Mouse (Mus musculus) hematopoietic stem cell, adult 5-6 weeks (primary cell): Measurements from ENCODE around the gene Thoc6. TPM values are rescaled to one million over a fixed set of nuclear protein-coding genes. Genes with fewer than 3 reads are reported as not detected.
A peak's percentile ranks its signal among the peaks of the same experiment; 100 is the strongest.

Source experiments
- ATAC-seq, 2 experiments: fragments of 125-278 bp in 1 of 2; replicated peaks in 1 of 2; 2 replicates each; pipeline ENCODE4 v1.8.0; 2016 to 2017; ENCODE audit warnings: inconsistent platforms in 2 of 2, mild to moderate bottlenecking in 2 of 2, moderate number of reproducible peaks in 2 of 2, low read depth in 1 of 2, moderate TSS enrichment in 1 of 2; ENCODE audit not compliant: low FRiP score in 2 of 2, poor library complexity in 2 of 2, severe bottlenecking in 2 of 2, insufficient read depth in 1 of 2, low TSS enrichment in 1 of 2
- total RNA-seq: library from RNA; stranded (forward); fragments of 172-1452, 232-1000 nt; gene quantifications from 2 replicates; pipeline ENCODE4 v1.2.3, GENCODE M21; 2017

The Thoc6 gene
- total RNA-seq, 1 experiment from 2014 or later = 48.2 TPM

- peak; percentile 46 to 47 for ATAC-seq
Measured at GRCm38 (mm10) chr17:23654410-23654809, 19.3 kb downstream of the Thoc6 start.

- peak in 1 of 2 experiments; percentile 26; a peak in 1 of 4 replicates for ATAC-seq
Measured at GRCm38 (mm10) chr17:23654001-23654400, 19.7 kb downstream of the Thoc6 start.

- ATAC-seq = no peak
Measured at GRCm38 (mm10) chr17:23653324-23653723, 20.4 kb downstream of the Thoc6 start.

DNA sequence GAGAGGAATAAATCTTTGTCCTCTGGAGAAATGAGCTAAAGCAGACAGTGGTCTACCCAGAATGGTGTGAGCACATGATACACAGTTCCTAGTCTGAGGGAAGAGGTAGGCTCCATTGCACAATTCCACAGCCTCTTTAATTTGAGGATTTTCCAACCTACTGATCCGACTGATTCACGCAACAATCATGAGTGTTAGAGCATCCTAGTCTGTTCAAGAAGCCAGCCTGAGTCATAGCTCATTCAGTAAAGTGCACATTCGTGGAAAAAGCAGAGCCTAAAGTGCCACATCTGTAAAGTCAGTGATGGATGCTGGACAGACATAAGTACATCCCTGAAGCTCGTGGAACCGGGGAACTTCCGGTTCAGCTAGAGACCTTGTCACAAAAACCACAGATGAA is 22.3 kb downstream of the Thoc6 start:
- no peak for ATAC-seq

DNA sequence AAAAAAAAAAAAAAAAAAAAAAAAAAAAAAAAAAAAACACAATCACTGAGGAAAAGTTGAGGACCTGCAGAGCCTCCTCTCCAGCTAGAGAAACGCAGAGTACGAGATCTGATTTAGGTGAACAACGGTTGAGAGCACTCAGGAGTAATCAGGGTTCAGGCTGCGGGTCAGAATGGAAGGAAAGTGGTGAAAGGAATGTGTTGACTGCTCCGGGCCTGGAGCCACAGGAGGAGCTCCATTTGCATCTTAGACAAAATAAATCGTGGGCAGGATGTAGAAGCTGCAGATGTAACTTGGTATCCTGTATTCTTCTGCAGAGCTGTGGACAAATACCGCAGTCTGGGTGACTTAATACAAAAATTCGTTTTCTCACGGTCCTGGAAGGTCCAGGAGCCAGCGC is 27.8 kb downstream of the Thoc6 start:
- no peak for ATAC-seq

GRCm38 (mm10) chr17:23644613-23645495 is 28.8 kb downstream of the Thoc6 start, which contains the start of gene Mmp25:
Gene Mmp25 (minus strand): TSS chr17:23645277.
- peak; percentile 63 to 67 for ATAC-seq

DNA sequence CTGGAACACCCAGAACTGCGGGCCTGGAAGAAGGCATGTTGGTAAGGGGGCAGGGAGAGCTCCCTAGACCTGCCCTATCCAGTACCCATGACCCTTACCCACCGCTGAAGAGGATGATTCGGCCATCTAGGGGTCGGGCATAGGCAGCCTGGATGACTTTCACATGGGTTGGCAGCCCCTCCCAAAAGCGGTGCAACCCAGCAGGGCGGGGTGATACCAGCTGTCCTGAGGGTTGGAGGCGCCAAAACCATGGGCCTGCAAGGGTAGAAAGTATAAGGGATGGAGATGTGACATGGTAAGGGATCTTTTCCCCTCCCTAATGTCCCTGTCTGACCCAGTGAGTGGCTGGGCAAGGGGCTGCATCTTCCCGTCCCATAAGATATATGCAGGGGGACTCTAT is 42.4 kb downstream of the Thoc6 start:
- no peak for ATAC-seq

DNA sequence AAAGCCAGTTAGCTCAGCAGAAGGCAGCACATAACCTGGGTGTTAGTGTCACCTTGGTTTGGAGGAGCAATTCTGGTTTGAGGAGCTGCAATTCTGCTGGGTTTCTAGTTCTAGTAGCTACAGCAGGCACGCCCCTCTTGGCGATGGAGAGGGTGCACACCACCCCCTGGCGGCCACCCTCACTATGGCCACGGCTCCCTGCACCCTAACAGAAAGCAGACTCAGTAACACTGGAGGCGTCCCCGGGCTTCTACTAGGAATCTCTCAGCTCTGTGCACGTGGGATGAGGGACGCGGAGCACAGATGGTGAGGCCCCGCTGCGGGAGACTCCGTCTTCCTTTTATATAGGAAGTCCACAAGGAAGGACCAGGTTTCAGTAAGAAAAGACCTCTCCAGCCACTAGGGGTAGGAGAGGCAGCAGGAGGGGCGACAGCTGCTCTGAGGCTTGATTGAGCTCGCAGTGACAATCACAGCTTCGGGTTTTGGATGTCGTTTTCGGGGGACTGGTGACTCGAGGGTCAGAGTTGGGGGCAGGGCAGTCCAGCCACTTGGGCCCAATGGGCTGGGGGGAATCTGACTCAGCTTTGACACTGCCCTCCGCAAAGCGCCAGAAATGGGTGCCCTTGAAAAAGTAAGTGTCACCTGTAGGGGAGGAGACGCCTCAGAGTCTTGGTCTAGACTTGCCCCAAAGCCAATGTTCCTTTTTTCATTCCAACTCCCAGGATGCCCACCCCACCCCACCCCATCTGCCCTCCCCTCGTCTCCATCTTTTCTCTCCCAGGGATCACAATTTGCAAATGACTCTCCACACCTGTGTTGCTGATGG is 43.3 kb downstream of the Thoc6 start:
- ATAC-seq = peak; percentile 97 to 98

- no peak for ATAC-seq
Measured at GRCm38 (mm10) chr17:23627813-23628212, 45.9 kb downstream of the Thoc6 start.

- ATAC-seq = no peak
Measured at GRCm38 (mm10) chr17:23620351-23620750, 53.3 kb downstream of the Thoc6 start.

Other genes with a start within 250 kb of the Thoc6 start
- gene Vmn2r117, start 194.2 kb downstream of the Thoc6 start, total RNA-seq = not detected in 2 replicates
- gene Zfp213, start 109.6 kb downstream of the Thoc6 start, total RNA-seq = 6.4 and 11.4 TPM in 2 replicates
- gene Zfp13, start 74.4 kb downstream of the Thoc6 start, total RNA-seq = 0.25 TPM in 1 of 2 replicates, not detected in the other
- not detected in 2 replicates for gene Zscan10, start 73.0 kb downstream of the Thoc6 start, total RNA-seq
- 2.7 and 5.2 TPM in 2 replicates for gene Mmp25, start 28.6 kb downstream of the Thoc6 start, total RNA-seq
- gene Bicdl2, start 13.4 kb downstream of the Thoc6 start, total RNA-seq = not detected in 2 replicates
- 32.0 and 33.6 TPM in 2 replicates for gene Hcfc1r1, start 286 bp downstream of the Thoc6 start, total RNA-seq
- 6.3 and 24.1 TPM in 2 replicates for gene Tnfrsf12a, start 3.6 kb upstream of the Thoc6 start, total RNA-seq
- not detected in 2 replicates for gene Cldn6, start 5.4 kb upstream of the Thoc6 start, total RNA-seq
- gene Cldn9, start 10.1 kb upstream of the Thoc6 start, total RNA-seq = not detected in 2 replicates
- gene 1520401A03Rik, start 48.9 kb upstream of the Thoc6 start, total RNA-seq = not detected in 2 replicates
- 13.9 and 14.3 TPM in 2 replicates for gene Pkmyt1, start 52.5 kb upstream of the Thoc6 start, total RNA-seq
- gene Paqr4, start 67.0 kb upstream of the Thoc6 start, total RNA-seq = 2.3 and 3.4 TPM in 2 replicates
- gene Kremen2, start 72.0 kb upstream of the Thoc6 start, total RNA-seq = not detected in 2 replicates
- gene Flywch1, start 97.7 kb upstream of the Thoc6 start, total RNA-seq = 26.3 and 33.2 TPM in 2 replicates
- 6.3 and 9.1 TPM in 2 replicates for gene Flywch2, start 112.2 kb upstream of the Thoc6 start, total RNA-seq
- gene Srrm2, start 116.7 kb upstream of the Thoc6 start, total RNA-seq = 133 and 212 TPM in 2 replicates
- 82.3 and 105 TPM in 2 replicates for gene Elob, start 155.3 kb upstream of the Thoc6 start, total RNA-seq
- gene Prss33, start 162.2 kb upstream of the Thoc6 start, total RNA-seq = 0.65 TPM in 1 of 2 replicates, not detected in the other
- not detected in 2 replicates for gene Prss32, start 170.0 kb upstream of the Thoc6 start, total RNA-seq
- gene Prss41, start 170.3 kb upstream of the Thoc6 start, total RNA-seq = not detected in 2 replicates
- gene Prss21, start 194.2 kb upstream of the Thoc6 start, total RNA-seq = not detected in 2 replicates
- gene Dcpp1, start 207.0 kb upstream of the Thoc6 start, total RNA-seq = not detected in 2 replicates
- not detected in 2 replicates for gene Dcpp2, start 207.0 kb upstream of the Thoc6 start, total RNA-seq
- gene Dcpp3, start 243.6 kb upstream of the Thoc6 start, total RNA-seq = not detected in 2 replicates